ENCODE assay signal across 9 mouse cellular contexts in the genomic region with DNA sequence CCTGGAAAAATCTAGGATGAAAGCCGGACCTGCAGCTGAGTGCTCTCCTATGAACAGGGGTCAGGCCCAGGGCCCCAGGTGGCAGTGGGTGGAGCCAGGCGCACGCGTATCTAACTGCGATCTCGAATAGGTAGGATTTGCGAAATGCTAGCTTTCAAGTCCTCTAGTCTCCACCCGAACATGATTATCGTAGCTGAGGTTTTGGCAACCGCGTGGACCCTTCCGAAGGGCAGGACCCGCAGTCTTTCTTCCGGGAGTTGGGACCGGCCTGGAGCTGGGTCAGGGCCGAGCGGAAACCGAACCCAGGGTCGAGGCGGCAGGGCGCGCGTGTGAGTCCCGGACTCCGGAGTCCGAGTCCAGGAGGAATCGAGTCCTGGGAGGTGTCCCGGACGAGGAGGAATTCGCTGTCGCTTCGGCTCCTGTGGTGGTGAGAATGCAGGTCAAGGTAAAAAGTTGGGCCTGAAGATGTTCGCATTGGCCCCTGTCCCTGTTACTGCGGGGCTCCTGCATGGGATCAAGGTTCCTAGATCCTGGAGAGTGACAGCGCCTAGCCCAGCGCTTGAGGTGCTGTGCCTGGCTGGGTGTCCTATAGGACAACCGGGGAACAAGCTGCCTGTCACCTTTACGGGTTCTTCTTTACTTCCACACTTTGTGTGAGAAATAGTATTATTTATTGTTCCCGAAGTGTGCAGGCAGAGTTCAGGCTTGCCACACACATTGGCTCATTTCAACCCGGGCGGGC. TPM values are rescaled to one million over a fixed set of nuclear protein-coding genes. Genes with fewer than 3 reads are reported as not detected.
A peak's percentile ranks its signal among the peaks of the same experiment; 100 is the strongest.
DNase-seq lines count a peak whose midpoint lies in the region; ATAC-seq lines count a peak whose summit lies in the region.
"Had no signal": no experiment of that assay in that cellular context is flagged by ENCODE, and none has a peak within 500 bp of the region (broad histone marks: within the 10 kb centered on the region; RNA-seq: fewer than 3 reads in every experiment).

A gene (plus strand): TSS at position 386 of the 742 bp plus-strand sequence.

- peaks cover 7% of the 10 kb centered on the region; the same call in 1 of the 2 replicates for H3K4me1 ChIP-seq in embryonic facial prominence, embryonic 10.5 days
- H3K4me1 ChIP-seq in liver, embryonic 13.5 days (replicated peaks): peaks cover 8% of the 10 kb centered on the region; the same call in 1 of the 2 replicates
- H3K4me1 ChIP-seq in neural tube, embryonic 13.5 days (replicated peaks): peaks cover 9% of the 10 kb centered on the region; the same call in 1 of the 2 replicates

- no peaks in the 10 kb centered on the region for H3K36me3 ChIP-seq in embryonic facial prominence, embryonic 10.5 days (replicated peaks)
- H3K36me3 ChIP-seq in liver, embryonic 13.5 days: no peaks in the 10 kb centered on the region
- H3K36me3 ChIP-seq in neural tube, embryonic 13.5 days: no peaks in the 10 kb centered on the region
- H3K36me3 ChIP-seq: G1E had no signal

- no peak for ATAC-seq in liver, embryonic 13.5 days (ENCODE audit: low read depth)
- no peak for ATAC-seq in neural tube, embryonic 13.5 days (ENCODE audit: low read depth)

- peak within 1 kb of the TSS; percentile 65 for H3K4me2 ChIP-seq in liver, embryonic 13.5 days
- H3K4me2 ChIP-seq in neural tube, embryonic 13.5 days: peak within 1 kb of the TSS; percentile 59

- 0 out of 2 replicates have a peak within 1 kb of the TSS, but pooled peaks have one; percentile 15 for H3K27ac ChIP-seq in embryonic facial prominence, embryonic 10.5 days (replicated peaks)
- no peak within 1 kb of the TSS for H3K27ac ChIP-seq in liver, embryonic 13.5 days
- H3K27ac ChIP-seq in neural tube, embryonic 13.5 days (replicated peaks): no peak within 1 kb of the TSS

- DNase-seq in gastrocnemius, postnatal 10 days: peak; percentile 9
- no peak for DNase-seq in gastrocnemius, postnatal 4 days (ENCODE audit: low spot score in 2 of 2)
- peak; percentile 45 for DNase-seq in embryonic facial prominence, embryonic 10.5 days (ENCODE audit: low spot score)
- peak; percentile 46 for DNase-seq in induced T-regulatory cell, adult 2 months (ENCODE audit: low read depth)
- DNase-seq in liver, embryonic 13.5 days: no peak
- no peak for DNase-seq in c-Kit-positive CD71-positive TER-119-positive erythroid progenitor cells, embryonic 14.5 days (ENCODE audit: low spot score)
- DNase-seq in adipocyte (ENCODE audit: low spot score): no peak

- H3K9ac ChIP-seq in liver, embryonic 13.5 days: no peak within 1 kb of the TSS
- H3K9ac ChIP-seq in neural tube, embryonic 13.5 days: peak within 1 kb of the TSS; percentile 52

- no peaks in the 10 kb centered on the region for H3K9me3 ChIP-seq in embryonic facial prominence, embryonic 10.5 days
- H3K9me3 ChIP-seq in liver, embryonic 13.5 days (replicated peaks): no peaks in the 10 kb centered on the region
- no peaks in the 10 kb centered on the region for H3K9me3 ChIP-seq in neural tube, embryonic 13.5 days
- H3K9me3 ChIP-seq: G1E had no signal

- H3K4me3 ChIP-seq in embryonic facial prominence, embryonic 10.5 days: peak within 1 kb of the TSS; percentile 57
- peak within 1 kb of the TSS; percentile 44 for H3K4me3 ChIP-seq in liver, embryonic 13.5 days (replicated peaks)
- peak within 1 kb of the TSS; percentile 33 for H3K4me3 ChIP-seq in neural tube, embryonic 13.5 days

- 5% methylated on average over 41 of the region's 41 CpGs for WGBS in embryonic facial prominence, embryonic 10.5 days
- 7% methylated on average over 41 of the region's 41 CpGs for WGBS in liver, embryonic 13.5 days (ENCODE audit: insufficient replicate concordance)
- 5% methylated on average over 41 of the region's 41 CpGs for WGBS in neural tube, embryonic 13.5 days

- peaks cover 17% of the 10 kb centered on the region for H3K27me3 ChIP-seq in embryonic facial prominence, embryonic 10.5 days (replicated peaks; ENCODE audit: low read depth, poor library complexity, severe bottlenecking)
- peaks cover 24% of the 10 kb centered on the region for H3K27me3 ChIP-seq in liver, embryonic 13.5 days
- peaks cover 19% of the 10 kb centered on the region for H3K27me3 ChIP-seq in neural tube, embryonic 13.5 days

RNA-seq across cellular contexts. Expression of the gene that starts here (rescaled TPM):
- under 1 TPM; 0.12 to 0.45 TPM for total RNA-seq in gastrocnemius, postnatal 10 days (2021)
- total RNA-seq in gastrocnemius, postnatal 4 days (2021): under 1 TPM; 0.27 to 0.47 TPM
- polyA plus RNA-seq in embryonic facial prominence, embryonic 10.5 days (2016; fragmentation: Nextera tagmentation; extraction: Ambion mirVana): 0.21 and 0.41 TPM in 2 replicates
- polyA plus RNA-seq in liver, embryonic 13.5 days (2015; fragmentation: Nextera tagmentation; extraction: Ambion mirVana): 0.03 TPM in 1 of 2 replicates, not detected in the other
- polyA plus RNA-seq in neural tube, embryonic 13.5 days (2015; fragmentation: Nextera tagmentation; extraction: Ambion mirVana): 0.25 and 0.35 TPM in 2 replicates
- polyA plus RNA-seq: G1E had no signal

Comparison
In these comparisons a context has a peak if more than half of its experiments do, and no peak if none do; other contexts are left out.
1. Peak in DNase-seq in gastrocnemius, postnatal 10 days; RNA of the gene not detected or under 1 TPM.
2. Peak in DNase-seq, H3K4me3 ChIP-seq and H3K27ac ChIP-seq in embryonic facial prominence, embryonic 10.5 days; RNA of the gene not detected or under 1 TPM.